In the genomic region with DNA sequence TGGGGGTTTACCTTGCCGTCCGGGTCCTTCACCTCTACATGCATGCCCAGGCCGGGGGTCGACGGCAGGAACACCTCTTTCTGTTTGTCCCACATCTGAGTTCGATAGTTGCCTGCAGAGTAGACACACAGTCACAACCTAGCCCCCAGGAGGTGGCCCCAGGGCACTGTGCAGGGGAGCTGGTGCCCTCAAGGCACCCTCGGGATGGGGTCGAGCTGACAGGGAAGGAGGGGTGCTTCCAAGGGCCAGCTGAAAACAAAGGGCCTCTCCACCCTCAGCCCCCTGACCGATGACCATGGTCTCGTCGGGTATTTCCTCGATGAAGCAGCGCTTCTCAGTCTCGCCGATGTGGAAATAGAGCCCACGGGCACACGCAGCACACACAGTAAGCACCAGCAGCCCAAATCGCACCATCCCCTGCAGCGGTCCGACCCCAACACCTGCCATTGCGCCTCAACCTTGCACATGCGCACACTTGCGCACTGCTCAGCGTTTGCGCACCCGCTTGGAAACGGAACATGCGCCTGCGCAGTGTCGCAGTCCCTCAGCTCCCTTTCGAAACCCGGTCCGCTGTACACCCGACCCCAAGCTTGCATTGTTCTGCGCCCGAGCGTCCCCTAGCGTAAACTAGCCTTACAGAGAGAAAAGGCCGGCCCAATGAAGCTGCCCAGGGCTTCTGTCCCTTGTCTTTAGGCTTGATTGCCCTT, we compare ENCODE assay signal across 8 mouse cellular contexts. TPM values are rescaled to one million over a fixed set of nuclear protein-coding genes. Genes with fewer than 3 reads are reported as not detected.
A peak's percentile ranks its signal among the peaks of the same experiment; 100 is the strongest.
DNase-seq lines count a peak whose midpoint lies in the region; ATAC-seq and TF ChIP-seq lines count a peak whose summit lies in the region.

TSS of gene Tmed4 (minus strand) at position 484 of the 707 bp plus-strand sequence.

- DNase-seq in CD8-positive naive resting alpha-beta T cell, adult 2 months (ENCODE audit: low read depth in 2 of 2, low spot score in 2 of 2), result peak; percentile 95 to 96
- peak; percentile 99 for DNase-seq in c-Kit-positive CD71-negative TER-119-negative erythroid progenitor cells, embryonic 14.5 days (ENCODE audit: low read depth)
- peak; percentile 95 for DNase-seq in forebrain, embryonic 10.5 days (ENCODE audit: extremely low spot score, low spot score)
- peak; percentile 99 to 100 for DNase-seq in kidney, postnatal 25 days
- peak; percentile 89 to 92 (median 90) for DNase-seq in liver, embryonic 14.5 days (ENCODE audit: low read depth in 3 of 3, low spot score in 3 of 3)
- DNase-seq in neural tube, embryonic 11.5 days (ENCODE audit: low spot score), result peak; percentile 98
- DNase-seq in stomach, postnatal 0 days (ENCODE audit: low spot score), result peak; percentile 96

- TF ChIP-seq EP300 in liver, embryonic 14.5 days (IDR thresholded peaks at IDR 0.05; ENCODE audit: low read depth), result no peak
- TF ChIP-seq EP300 in stomach, postnatal 0 days (optimal IDR thresholded peaks at IDR 0.05), result no peak

- peak within 1 kb of the TSS; percentile 83 for H3K4me2 ChIP-seq in heart, embryonic 15.5 days
- H3K4me2 ChIP-seq in liver, embryonic 14.5 days (ENCODE audit: low read depth), result peak within 1 kb of the TSS; percentile 87
- peak within 1 kb of the TSS; percentile 90 for H3K4me2 ChIP-seq in neural tube, embryonic 11.5 days (ENCODE audit: low read depth)
- peak within 1 kb of the TSS; percentile 92 for H3K4me2 ChIP-seq in stomach, postnatal 0 days (replicated peaks; ENCODE audit: low read depth)

- peak; percentile 97 for ATAC-seq in heart, embryonic 15.5 days (replicated peaks; ENCODE audit: insufficient number of reproducible peaks, insufficient read depth, low FRiP score, low read depth)
- ATAC-seq in liver, embryonic 14.5 days (ENCODE audit: insufficient read depth), result peak; percentile 97
- ATAC-seq in neural tube, embryonic 11.5 days (ENCODE audit: insufficient read depth, low FRiP score, low TSS enrichment), result peak; percentile 93
- peak; percentile 92 for ATAC-seq in stomach, postnatal 0 days (ENCODE audit: low FRiP score, low TSS enrichment)

- H3K9ac ChIP-seq in heart, embryonic 15.5 days, result peak within 1 kb of the TSS; percentile 97
- peak within 1 kb of the TSS; percentile 92 for H3K9ac ChIP-seq in liver, embryonic 14.5 days (replicated peaks)
- H3K9ac ChIP-seq in neural tube, embryonic 11.5 days (ENCODE audit: low read length), result peak within 1 kb of the TSS; percentile 86
- H3K9ac ChIP-seq in stomach, postnatal 0 days (ENCODE audit: low read length), result peak within 1 kb of the TSS; percentile 87

- peak; percentile 94 for TF ChIP-seq CTCF in liver, embryonic 14.5 days (IDR thresholded peaks at IDR 0.05; ENCODE audit: low read depth)
- peak; percentile 90 for TF ChIP-seq CTCF in stomach, postnatal 0 days (IDR thresholded peaks at IDR 0.05; ENCODE audit: low read depth)

- peaks cover 38% of the 10 kb centered on the region for H3K36me3 ChIP-seq in forebrain, embryonic 10.5 days (replicated peaks)
- H3K36me3 ChIP-seq in heart, embryonic 15.5 days, result peaks cover 19% of the 10 kb centered on the region
- peaks cover 10% of the 10 kb centered on the region for H3K36me3 ChIP-seq in liver, embryonic 14.5 days (replicated peaks; ENCODE audit: control insufficient read depth, insufficient read depth, low read depth)
- peaks cover 4% of the 10 kb centered on the region for H3K36me3 ChIP-seq in neural tube, embryonic 11.5 days (ENCODE audit: control insufficient read depth, insufficient read depth, low read length)
- H3K36me3 ChIP-seq in stomach, postnatal 0 days (ENCODE audit: control insufficient read depth, insufficient read depth, low read length), result peaks cover 5% of the 10 kb centered on the region; the same call in 1 of the 2 replicates

- peaks cover 25% of the 10 kb centered on the region for H3K4me1 ChIP-seq in forebrain, embryonic 10.5 days
- peaks cover 18% of the 10 kb centered on the region for H3K4me1 ChIP-seq in heart, embryonic 15.5 days (replicated peaks)
- peaks cover 4 to 8% of the 10 kb centered on the region in 2 experiments for H3K4me1 ChIP-seq in liver, embryonic 14.5 days (replicated peaks; ENCODE audit: control insufficient read depth in 2 of 2, insufficient read depth in 2 of 2, low read length in 1 of 2)
- H3K4me1 ChIP-seq in neural tube, embryonic 11.5 days (ENCODE audit: control insufficient read depth, insufficient read depth, low read length), result peaks cover 10% of the 10 kb centered on the region
- peaks cover 5% of the 10 kb centered on the region; the same call in 1 of the 2 replicates for H3K4me1 ChIP-seq in stomach, postnatal 0 days (replicated peaks; ENCODE audit: control insufficient read depth, insufficient read depth)

- peak within 1 kb of the TSS; percentile 98 for H3K4me3 ChIP-seq in forebrain, embryonic 10.5 days
- peak within 1 kb of the TSS; percentile 95 for H3K4me3 ChIP-seq in heart, embryonic 15.5 days
- peak within 1 kb of the TSS; percentile 73 to 88 for H3K4me3 ChIP-seq in liver, embryonic 14.5 days (ENCODE audit: insufficient read depth in 1 of 2, low read depth in 2 of 2, low read length in 2 of 2)
- peak within 1 kb of the TSS; percentile 94 for H3K4me3 ChIP-seq in neural tube, embryonic 11.5 days (ENCODE audit: low read depth, low read length)
- H3K4me3 ChIP-seq in stomach, postnatal 0 days (ENCODE audit: low read depth, low read length), result peak within 1 kb of the TSS; percentile 84

- H3K27me3 ChIP-seq in forebrain, embryonic 10.5 days (ENCODE audit: poor library complexity, severe bottlenecking), result no peaks in the 10 kb centered on the region
- H3K27me3 ChIP-seq in heart, embryonic 15.5 days, result no peaks in the 10 kb centered on the region
- no peaks in the 10 kb centered on the region for H3K27me3 ChIP-seq in liver, embryonic 14.5 days (ENCODE audit: control insufficient read depth, insufficient read depth, low read length)
- no peaks in the 10 kb centered on the region for H3K27me3 ChIP-seq in neural tube, embryonic 11.5 days (ENCODE audit: control insufficient read depth, insufficient read depth, low read length)
- H3K27me3 ChIP-seq in stomach, postnatal 0 days (ENCODE audit: control insufficient read depth, insufficient read depth, low read length), result no peaks in the 10 kb centered on the region

- under 1% methylated on average over 39 of the region's 39 CpGs for WGBS in forebrain, embryonic 10.5 days
- under 1% methylated on average over 39 of the region's 39 CpGs for WGBS in heart, embryonic 15.5 days
- WGBS in liver, embryonic 14.5 days (ENCODE audit: insufficient replicate concordance), result under 1% methylated on average over 39 of the region's 39 CpGs
- under 1% methylated on average over 39 of the region's 39 CpGs for WGBS in neural tube, embryonic 11.5 days
- under 1% methylated on average over 39 of the region's 39 CpGs for WGBS in stomach, postnatal 0 days

- peak within 1 kb of the TSS; percentile 93 for H3K27ac ChIP-seq in forebrain, embryonic 10.5 days
- H3K27ac ChIP-seq in heart, embryonic 15.5 days, result peak within 1 kb of the TSS; percentile 75
- H3K27ac ChIP-seq in liver, embryonic 14.5 days, result peak within 1 kb of the TSS; percentile 66
- H3K27ac ChIP-seq in neural tube, embryonic 11.5 days (ENCODE audit: low read depth, low read length), result peak within 1 kb of the TSS; percentile 9; the same call in 1 of the 2 replicates
- H3K27ac ChIP-seq in stomach, postnatal 0 days (replicated peaks), result peak within 1 kb of the TSS; percentile 75

- no peaks in the 10 kb centered on the region for H3K9me3 ChIP-seq in forebrain, embryonic 10.5 days
- no peaks in the 10 kb centered on the region for H3K9me3 ChIP-seq in heart, embryonic 15.5 days (replicated peaks)
- no peaks in the 10 kb centered on the region for H3K9me3 ChIP-seq in liver, embryonic 14.5 days (ENCODE audit: control insufficient read depth, low read length)
- H3K9me3 ChIP-seq in neural tube, embryonic 11.5 days (ENCODE audit: control insufficient read depth, low read length), result no peaks in the 10 kb centered on the region
- H3K9me3 ChIP-seq in stomach, postnatal 0 days (ENCODE audit: control insufficient read depth, low read length), result no peaks in the 10 kb centered on the region

RNA-seq across cellular contexts. Expression of gene Tmed4, which starts in this region (rescaled TPM):
- 116 and 126 TPM in 2 replicates for polyA plus RNA-seq in forebrain, embryonic 10.5 days (2016; fragmentation: Nextera tagmentation; extraction: Ambion mirVana)
- polyA plus RNA-seq in heart, embryonic 15.5 days (2015; fragmentation: Nextera tagmentation; extraction: Ambion mirVana), result 76.0 and 84.3 TPM in 2 replicates
- polyA plus RNA-seq in liver, embryonic 14.5 days (2012; rRNA removed), result 23.9 and 28.3 TPM in 2 replicates
- 37.4 and 37.5 TPM in 2 replicates for polyA plus RNA-seq in liver, embryonic 14.5 days (2014; fragmentation: Nextera tagmentation; extraction: Ambion mirVana)
- 145 and 154 TPM in 2 replicates for polyA plus RNA-seq in neural tube, embryonic 11.5 days (2014; fragmentation: Nextera tagmentation; extraction: Ambion mirVana)
- 99.1 and 99.8 TPM in 2 replicates for polyA plus RNA-seq in stomach, postnatal 0 days (2015; fragmentation: Nextera tagmentation; extraction: Ambion mirVana)

Comparison
In these comparisons a context has a peak if more than half of its experiments do, and no peak if none do; other contexts are left out.
1. Peak in every context shown above with its lines: DNase-seq, ATAC-seq, H3K4me3 ChIP-seq and H3K27ac ChIP-seq.
2. H3K27ac ChIP-seq: peak in every context shown above with its lines; median percentile 93 in forebrain, embryonic 10.5 days; 75 in heart, embryonic 15.5 days; 75 in stomach, postnatal 0 days; 66 in liver, embryonic 14.5 days; 9 in neural tube, embryonic 11.5 days.